Mouse (Mus musculus): ENCODE results near the gene Ctf1.

Ctf1 gene

DNA sequence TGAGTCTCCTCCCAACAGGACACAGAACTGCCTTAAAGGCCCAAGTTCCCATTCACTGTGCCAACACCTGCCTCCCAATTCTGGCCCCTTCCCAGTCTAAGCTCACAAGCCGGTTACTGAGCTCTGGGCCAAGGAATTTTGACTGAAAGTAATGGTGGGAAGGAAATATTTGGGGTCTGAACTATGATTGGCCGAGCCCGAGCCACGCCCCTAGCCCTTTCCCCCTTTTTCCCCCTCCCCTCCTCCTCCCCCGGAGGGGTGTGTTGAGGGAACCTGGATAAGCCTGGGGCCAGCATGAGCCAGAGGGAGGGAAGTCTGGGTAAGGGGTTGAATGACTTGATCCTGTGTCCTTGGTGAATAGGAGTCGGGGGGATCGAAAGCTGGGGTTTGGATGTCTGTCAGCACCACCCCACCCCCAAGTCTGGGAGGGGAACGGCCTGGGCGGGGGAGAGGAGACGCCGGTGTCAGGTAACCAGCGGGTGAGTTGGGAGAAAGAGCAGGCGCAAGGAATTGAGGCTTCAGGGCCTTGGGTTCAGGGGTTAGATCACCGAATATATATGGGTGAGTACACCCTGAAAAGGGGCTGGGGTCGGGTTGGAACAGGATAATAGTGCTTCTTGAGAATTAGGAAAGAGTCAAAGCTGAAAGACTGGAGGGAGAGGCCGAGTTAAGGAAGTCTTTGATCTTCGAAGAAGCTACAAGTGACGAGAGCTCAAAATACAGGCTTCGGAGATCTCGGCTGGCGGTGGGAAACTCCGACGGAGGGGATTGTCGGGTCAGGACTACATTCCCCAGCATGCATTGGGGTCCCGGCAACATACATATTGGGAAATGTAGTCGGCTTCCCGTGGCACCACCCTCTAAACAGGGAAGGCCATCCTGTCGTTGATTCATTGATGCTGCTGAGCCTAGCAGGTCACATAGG is at the start of gene Ctf1:
Gene Ctf1, plus strand, starts transcription at position 276 of the 925 bp plus-strand sequence.
- Histone ChIP-seq H3K27me3 (ENCODE audit: control insufficient read depth, insufficient read depth, low read length, poor library complexity, severe bottlenecking) (no peaks in the 10 kb centered on the region; the same call in 1 of the 2 replicates), H3K36me3 (ENCODE audit: control insufficient read depth, insufficient read depth, low read length, poor library complexity, severe bottlenecking) (no peaks in the 10 kb centered on the region)
- DNase-seq (ENCODE audit: low read depth, low spot score), result peak; percentile 49

DNA sequence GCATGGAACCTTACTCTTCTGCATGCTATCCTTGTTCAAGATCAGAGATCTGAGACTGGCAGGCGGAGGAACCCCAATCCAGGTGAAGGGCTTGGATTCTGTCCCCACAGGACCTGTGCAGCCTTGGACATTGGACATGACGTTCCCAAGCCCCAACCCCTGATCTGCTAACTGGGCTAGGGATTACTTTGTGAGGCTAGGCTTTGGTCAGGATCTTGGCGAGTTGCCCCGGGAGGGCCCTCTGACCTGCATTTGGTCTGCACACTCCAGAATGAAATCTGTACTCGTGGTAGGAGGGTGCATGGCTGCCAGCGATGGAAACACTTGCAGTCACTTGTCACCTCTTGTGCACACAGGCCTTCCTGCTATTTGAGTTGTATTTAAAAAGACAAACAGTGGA is 49.6 kb upstream of the Ctf1 start:
- H3K36me3 ChIP-seq (ENCODE audit: control insufficient read depth, insufficient read depth, low read length, poor library complexity, severe bottlenecking), result no peaks in the 10 kb centered on the region
- no peaks in the 10 kb centered on the region for H3K27me3 ChIP-seq (ENCODE audit: control insufficient read depth, insufficient read depth, low read length, poor library complexity, severe bottlenecking)
- no peak for DNase-seq (ENCODE audit: low read depth, low spot score)

DNA sequence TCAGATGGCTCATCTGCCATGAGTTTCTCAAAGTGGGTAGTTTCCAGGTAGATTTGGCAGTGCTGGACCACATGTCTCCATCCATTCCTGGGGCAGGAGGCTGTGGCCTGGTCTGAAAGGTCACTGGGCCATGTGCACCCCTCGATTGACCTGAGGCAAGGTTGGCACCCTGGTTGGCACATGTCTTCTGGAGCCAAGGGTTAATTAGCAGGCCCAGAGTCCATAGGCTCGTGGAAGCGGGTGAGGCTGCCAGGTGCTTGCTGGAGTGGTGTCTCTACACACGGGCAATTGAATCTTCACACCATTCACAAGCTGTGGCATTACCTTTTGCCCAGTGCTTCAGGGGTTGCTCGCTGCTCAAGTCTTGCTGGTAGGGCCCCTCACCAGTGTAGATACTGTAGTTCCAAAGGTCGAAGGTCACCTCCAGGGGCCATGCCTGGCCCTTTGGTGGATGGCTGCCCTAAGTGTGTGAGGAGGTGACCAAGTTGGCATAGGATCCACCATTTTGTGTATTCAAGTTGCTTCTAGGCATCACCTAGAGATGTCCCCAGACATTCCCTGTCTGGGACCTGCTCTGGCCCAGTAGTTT is 46.4 kb upstream of the Ctf1 start:
- Histone ChIP-seq H3K36me3 (ENCODE audit: control insufficient read depth, insufficient read depth, low read length, poor library complexity, severe bottlenecking) (no peaks in the 10 kb centered on the region), H3K27me3 (ENCODE audit: control insufficient read depth, insufficient read depth, low read length, poor library complexity, severe bottlenecking) (no peaks in the 10 kb centered on the region)
- DNase-seq (ENCODE audit: low read depth, low spot score), result no peak

DNA sequence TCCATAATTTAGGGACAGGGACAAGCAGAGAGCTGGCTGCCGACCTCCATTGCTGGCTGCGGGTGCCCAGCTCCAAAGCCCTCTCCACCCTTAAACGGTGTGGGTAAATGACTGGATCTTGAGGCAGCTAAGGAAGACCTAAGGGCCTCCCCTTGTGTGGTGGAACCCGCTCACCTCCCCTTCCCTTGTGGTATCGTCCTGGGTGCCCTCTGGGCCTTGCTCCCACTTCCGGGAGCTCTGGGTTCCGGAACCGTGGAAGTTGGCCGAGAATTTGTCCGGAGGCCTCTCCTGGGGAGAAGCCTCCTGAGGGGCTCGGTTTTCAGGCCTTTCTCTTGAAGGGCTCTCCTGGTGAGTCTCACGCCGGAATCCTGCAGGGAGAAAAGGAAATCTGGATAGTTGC is 45.9 kb upstream of the Ctf1 start:
- H3K27me3 ChIP-seq (ENCODE audit: control insufficient read depth, insufficient read depth, low read length, poor library complexity, severe bottlenecking), result no peaks in the 10 kb centered on the region
- no peaks in the 10 kb centered on the region for H3K36me3 ChIP-seq (ENCODE audit: control insufficient read depth, insufficient read depth, low read length, poor library complexity, severe bottlenecking)
- no peak for DNase-seq (ENCODE audit: low read depth, low spot score)

DNA sequence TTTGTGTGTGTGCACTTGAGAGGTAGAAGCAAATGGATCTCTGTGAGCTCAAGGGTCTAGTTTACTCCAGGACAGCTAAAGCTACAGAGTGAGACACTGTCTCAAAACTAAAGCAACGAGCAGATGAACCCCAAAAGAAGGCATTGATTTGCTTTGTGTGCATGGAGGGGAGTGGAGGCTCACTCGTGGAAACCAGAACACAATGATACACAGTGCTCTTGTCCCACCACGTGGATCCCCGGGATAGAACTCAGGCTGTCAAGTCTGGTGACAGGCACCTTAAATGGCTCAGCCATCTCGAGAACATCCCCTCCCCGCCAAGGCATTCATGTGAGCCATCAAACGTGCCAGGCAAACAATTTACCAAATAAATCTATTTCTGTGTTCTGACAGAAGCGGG is 45.4 kb upstream of the Ctf1 start:
- Histone ChIP-seq H3K27me3 (ENCODE audit: control insufficient read depth, insufficient read depth, low read length, poor library complexity, severe bottlenecking) (no peaks in the 10 kb centered on the region), H3K36me3 (ENCODE audit: control insufficient read depth, insufficient read depth, low read length, poor library complexity, severe bottlenecking) (no peaks in the 10 kb centered on the region)
- no peak for DNase-seq (ENCODE audit: low read depth, low spot score)

DNA sequence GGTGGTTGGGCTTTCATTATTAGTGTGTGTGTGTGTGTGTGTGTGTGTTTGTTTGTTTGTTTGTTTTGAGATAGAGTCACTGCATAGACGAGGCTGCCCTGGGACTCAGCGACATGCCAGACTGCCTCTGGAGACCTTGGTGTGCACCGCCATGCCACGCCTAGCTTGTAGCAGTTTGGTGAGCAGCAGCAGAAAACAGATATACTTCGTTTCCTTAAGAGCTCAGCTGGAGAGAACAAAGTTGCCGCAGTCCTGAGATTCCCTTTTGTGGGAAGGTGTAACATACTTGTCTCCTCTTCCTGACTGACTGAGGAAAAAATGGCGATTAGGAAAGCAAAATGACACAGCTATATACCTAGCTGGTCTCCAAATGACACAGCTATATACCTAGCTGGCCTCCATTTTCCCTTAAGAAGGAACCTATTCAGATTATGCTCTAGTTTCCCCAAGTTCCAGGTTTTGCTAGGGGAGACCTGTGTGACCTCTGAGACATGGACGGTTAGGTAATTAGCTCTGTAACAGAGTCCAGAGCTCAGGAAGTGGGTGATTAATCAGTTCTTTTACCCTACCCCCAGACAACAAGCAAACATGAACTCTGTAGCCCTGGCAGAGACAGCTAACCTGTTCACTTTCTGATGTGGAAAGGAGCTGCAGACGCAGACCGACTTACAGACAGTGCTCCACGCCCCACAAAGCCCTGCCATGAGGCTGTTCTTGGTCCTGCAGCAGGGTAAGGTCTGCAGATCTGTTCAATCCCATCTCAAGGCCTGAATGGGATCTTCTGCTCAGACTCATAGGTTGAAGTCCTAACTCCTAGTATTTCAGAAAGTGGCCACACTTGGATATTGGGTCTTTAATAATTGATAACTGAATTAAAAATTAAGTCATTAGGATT is 40.4 kb upstream of the Ctf1 start:
- no peak for DNase-seq (ENCODE audit: low read depth, low spot score)
- Histone ChIP-seq H3K27me3 (ENCODE audit: control insufficient read depth, insufficient read depth, low read length, poor library complexity, severe bottlenecking) (no peaks in the 10 kb centered on the region), H3K36me3 (ENCODE audit: control insufficient read depth, insufficient read depth, low read length, poor library complexity, severe bottlenecking) (no peaks in the 10 kb centered on the region)

DNA sequence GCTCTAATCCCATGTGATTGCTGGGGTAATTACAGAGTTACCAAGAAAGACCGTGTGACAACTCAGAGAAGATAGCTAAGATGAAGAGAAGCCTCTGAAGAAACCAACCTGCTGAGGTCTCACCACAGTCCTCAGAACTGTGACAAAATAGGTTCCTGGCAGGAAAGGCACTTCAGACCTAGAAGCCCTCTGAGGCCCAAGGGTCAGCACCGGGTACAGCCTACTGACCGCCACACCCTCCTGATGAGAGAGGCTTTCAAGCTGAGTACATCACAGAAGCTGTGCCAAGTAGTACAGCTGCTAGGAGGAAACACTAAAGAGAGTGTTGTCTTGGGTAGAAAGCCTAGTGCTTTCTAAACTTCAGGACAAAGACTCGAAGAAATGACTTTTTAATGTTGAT is 39.8 kb upstream of the Ctf1 start:
- Histone ChIP-seq H3K27me3 (ENCODE audit: control insufficient read depth, insufficient read depth, low read length, poor library complexity, severe bottlenecking) (no peaks in the 10 kb centered on the region), H3K36me3 (ENCODE audit: control insufficient read depth, insufficient read depth, low read length, poor library complexity, severe bottlenecking) (no peaks in the 10 kb centered on the region)
- DNase-seq (ENCODE audit: low read depth, low spot score), result no peak

DNA sequence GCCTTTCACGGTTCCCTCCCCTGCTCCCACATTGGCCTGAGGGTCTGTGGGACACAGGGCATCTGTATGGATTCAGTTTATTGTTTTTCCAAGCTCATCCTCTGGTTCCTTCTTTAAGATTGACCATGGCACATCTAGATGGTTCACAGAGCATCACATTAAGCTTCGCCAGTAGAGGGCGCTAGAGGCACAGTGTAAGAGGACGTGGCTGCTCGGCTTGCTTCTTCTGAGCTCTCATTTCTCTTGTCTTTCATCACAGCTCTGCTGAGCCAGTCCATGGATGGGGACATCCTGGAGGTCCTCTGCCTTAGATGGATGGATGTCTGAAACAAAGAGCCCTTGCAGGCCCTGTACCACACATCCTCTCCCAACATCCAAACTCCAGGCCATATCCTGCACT is 37.6 kb upstream of the Ctf1 start:
- H3K27me3 ChIP-seq (ENCODE audit: control insufficient read depth, insufficient read depth, low read length, poor library complexity, severe bottlenecking), result no peaks in the 10 kb centered on the region
- no peaks in the 10 kb centered on the region for H3K36me3 ChIP-seq (ENCODE audit: control insufficient read depth, insufficient read depth, low read length, poor library complexity, severe bottlenecking)
- DNase-seq (ENCODE audit: low read depth, low spot score), result peak; percentile 90

DNA sequence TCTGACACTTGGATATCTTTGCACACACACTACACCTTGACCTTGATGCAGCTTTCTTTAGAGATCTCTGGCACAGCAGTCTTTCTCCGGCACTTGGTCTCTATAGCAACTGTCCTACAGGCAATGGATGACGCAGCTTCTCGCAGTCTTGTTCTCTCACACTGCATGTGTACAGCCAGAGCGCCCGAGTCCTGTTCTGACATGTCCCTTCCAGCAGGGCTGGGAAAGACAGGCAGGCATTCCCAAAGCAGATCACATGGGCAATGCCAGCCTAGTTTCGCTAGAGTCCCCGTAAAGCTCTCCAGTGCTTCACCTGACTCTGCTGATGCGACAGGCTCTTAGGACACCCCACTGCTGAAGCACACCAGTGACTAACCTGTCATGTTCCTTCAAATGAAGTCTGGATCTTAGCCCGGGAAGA is 37.1 kb upstream of the Ctf1 start:
- no peaks in the 10 kb centered on the region for H3K27me3 ChIP-seq (ENCODE audit: control insufficient read depth, insufficient read depth, low read length, poor library complexity, severe bottlenecking)
- DNase-seq (ENCODE audit: low read depth, low spot score), result no peak
- no peaks in the 10 kb centered on the region for H3K36me3 ChIP-seq (ENCODE audit: control insufficient read depth, insufficient read depth, low read length, poor library complexity, severe bottlenecking)

DNA sequence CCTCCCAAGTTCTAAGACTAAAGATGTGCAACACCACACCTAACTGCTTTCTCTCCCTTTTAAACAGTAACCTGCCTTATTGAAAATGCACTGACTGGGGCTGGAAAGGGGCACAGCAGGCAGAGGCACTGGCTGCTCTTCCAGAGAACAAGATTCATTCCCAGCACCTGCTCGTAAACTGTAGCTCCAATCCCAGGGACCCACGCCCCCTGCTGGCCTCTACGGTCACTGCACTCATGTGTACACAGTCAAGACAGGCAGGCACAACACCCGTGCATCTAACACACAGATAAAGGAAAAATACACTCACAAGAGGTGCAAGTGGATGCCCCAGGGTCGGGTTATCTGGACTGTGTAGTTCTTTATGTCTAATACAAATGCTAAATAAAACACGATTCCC is 35.5 kb upstream of the Ctf1 start:
- H3K36me3 ChIP-seq (ENCODE audit: control insufficient read depth, insufficient read depth, low read length, poor library complexity, severe bottlenecking), result no peaks in the 10 kb centered on the region
- no peaks in the 10 kb centered on the region for H3K27me3 ChIP-seq (ENCODE audit: control insufficient read depth, insufficient read depth, low read length, poor library complexity, severe bottlenecking)
- DNase-seq (ENCODE audit: low read depth, low spot score), result peak; percentile 65

DNA sequence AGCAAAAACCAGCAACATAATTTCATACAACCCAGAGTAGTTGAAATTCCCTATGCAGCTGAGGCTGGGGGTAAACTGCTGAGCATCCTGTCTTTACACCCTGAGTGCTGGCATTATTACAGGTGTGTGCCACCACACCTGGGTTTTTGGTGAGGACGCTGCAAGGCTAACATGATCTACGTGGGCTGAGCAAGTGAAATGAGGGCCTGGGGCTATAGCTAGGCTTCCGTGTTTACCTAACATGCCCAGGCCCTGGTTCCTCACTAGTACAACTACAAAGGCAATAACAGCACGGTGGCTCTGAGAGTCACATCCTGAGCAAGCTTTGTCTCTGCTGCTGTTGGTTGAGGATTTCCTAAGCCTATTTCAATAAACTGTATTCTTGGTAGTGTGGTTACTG is 34.9 kb upstream of the Ctf1 start:
- no peak for DNase-seq (ENCODE audit: low read depth, low spot score)
- Histone ChIP-seq H3K27me3 (ENCODE audit: control insufficient read depth, insufficient read depth, low read length, poor library complexity, severe bottlenecking) (no peaks in the 10 kb centered on the region), H3K36me3 (ENCODE audit: control insufficient read depth, insufficient read depth, low read length, poor library complexity, severe bottlenecking) (no peaks in the 10 kb centered on the region)

DNA sequence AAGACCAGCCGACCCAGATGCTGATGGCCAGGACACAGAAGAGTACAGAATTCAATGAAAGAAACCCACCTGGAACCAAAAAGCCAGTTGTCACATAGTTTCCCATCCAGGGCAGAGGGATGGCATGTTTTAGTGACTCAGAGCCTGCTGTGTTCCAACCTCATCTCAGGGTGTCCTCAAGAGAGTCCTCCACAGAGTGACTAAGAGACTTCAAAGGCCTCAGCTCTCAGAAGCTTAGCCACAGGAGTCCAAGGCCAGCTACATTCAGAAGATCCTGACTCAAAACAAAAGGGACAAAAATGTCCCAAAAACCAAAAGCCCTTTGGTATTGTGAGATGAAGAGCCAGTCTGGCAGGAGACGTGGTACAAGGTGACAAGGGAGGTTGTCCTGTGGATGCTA is 33.7 kb upstream of the Ctf1 start:
- DNase-seq (ENCODE audit: low read depth, low spot score), result no peak
- Histone ChIP-seq H3K27me3 (ENCODE audit: control insufficient read depth, insufficient read depth, low read length, poor library complexity, severe bottlenecking) (no peaks in the 10 kb centered on the region), H3K36me3 (ENCODE audit: control insufficient read depth, insufficient read depth, low read length, poor library complexity, severe bottlenecking) (no peaks in the 10 kb centered on the region)

DNA sequence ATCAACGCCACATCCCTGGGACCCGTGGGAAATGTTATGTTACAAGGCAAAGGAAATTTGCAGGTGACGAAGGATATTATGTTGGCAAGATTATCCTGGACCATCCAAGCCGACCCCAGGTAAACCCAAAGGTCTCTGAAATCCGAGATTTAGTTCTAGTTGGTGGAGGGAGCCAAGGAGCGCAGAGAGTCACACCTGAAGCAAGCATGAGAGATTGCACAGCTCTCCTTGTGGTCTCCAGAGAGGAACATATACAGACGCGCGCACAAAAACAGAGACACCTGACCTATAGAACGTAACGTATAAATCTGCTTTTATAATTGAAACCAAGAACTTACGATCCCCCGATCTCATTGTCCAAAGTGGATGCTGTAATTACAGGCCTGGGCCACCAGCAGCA is 32.0 kb upstream of the Ctf1 start:
- Histone ChIP-seq H3K36me3 (ENCODE audit: control insufficient read depth, insufficient read depth, low read length, poor library complexity, severe bottlenecking) (no peaks in the 10 kb centered on the region), H3K27me3 (ENCODE audit: control insufficient read depth, insufficient read depth, low read length, poor library complexity, severe bottlenecking) (no peaks in the 10 kb centered on the region)
- no peak for DNase-seq (ENCODE audit: low read depth, low spot score)

DNA sequence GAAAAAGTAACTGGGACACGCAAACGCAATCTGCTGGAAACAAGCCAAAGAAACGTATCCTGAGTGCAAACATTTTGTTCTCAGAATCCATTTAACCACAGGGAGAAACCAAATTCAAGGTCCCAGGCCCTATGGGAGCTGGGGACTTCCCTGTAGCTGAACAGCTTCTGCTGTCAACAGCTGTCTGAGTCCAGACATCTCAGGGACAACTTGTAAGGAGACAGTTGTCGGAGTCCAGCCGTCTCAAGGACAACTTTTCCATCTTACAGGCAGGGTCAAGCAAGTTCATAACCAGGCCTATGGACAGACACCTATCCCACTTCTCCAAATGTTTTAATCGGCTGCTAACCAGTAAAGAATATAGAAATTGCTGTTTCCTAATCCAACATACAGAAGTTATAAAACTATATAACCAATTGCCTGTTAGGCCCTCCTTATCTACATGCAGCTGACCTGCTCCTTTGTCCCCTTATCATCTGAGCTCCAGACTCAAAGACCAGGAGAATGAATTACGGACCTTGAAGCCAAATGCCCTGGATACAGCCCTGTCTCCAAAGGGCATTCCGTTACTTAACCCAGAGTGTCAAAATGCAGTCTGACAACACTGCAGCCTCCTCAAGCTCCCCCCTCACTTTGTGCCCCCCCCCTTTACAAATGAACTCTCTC is 30.5 kb upstream of the Ctf1 start:
- Histone ChIP-seq H3K36me3 (ENCODE audit: control insufficient read depth, insufficient read depth, low read length, poor library complexity, severe bottlenecking) (no peaks in the 10 kb centered on the region), H3K27me3 (ENCODE audit: control insufficient read depth, insufficient read depth, low read length, poor library complexity, severe bottlenecking) (no peaks in the 10 kb centered on the region)
- no peak for DNase-seq (ENCODE audit: low read depth, low spot score)

Data from splenic B cell, adult 2 months (primary cell).